Mouse (Mus musculus): ENCODE results near the gene Gm15262. TPM values are rescaled to one million over a fixed set of nuclear protein-coding genes. Genes with fewer than 3 reads are reported as not detected.
"Not testable (repeated sequence)": the region's sequence is repeated elsewhere in the genome, so short reads cannot be mapped to it uniquely, and the experiment has no call there.

The Gm15262 gene
- not detected in 2 replicates for polyA plus RNA-seq (2016; fragmentation: Nextera tagmentation; extraction: Ambion mirVana)

DNA sequence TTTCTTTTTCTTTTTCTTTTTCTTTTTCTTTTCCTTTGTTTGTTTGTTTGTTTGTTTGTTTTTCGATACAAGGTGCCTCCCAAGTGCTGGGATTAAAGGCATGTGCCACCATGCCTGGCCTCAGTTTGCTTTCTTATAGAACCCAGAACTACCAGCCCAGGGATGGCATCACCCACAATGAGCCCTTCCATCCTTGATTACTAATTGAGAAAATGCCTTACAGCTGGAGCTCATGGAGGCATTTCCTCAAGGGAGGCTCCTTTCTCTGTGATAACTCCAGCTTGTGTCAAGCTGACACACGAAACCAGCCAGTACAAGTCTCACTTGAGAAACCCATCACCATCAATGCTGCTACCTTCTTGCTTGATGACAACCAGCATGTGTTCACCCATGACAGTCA lies at the start of gene Gm15262:
Gene Gm15262, plus strand, starts transcription at position 301 of the 400 bp plus-strand sequence.
- not testable (repeated sequence) for H3K4me3 ChIP-seq; H3K4me1 ChIP-seq; H3K27ac ChIP-seq (replicated peaks); H3K9me3 ChIP-seq; H3K36me3 ChIP-seq (replicated peaks); DNase-seq (ENCODE audit: low spot score)
- 75% methylated on average over 2 of the region's 2 CpGs for WGBS
- peaks cover 34% of the 10 kb centered on the region for H3K27me3 ChIP-seq (replicated peaks; ENCODE audit: low read depth, poor library complexity, severe bottlenecking)

DNA sequence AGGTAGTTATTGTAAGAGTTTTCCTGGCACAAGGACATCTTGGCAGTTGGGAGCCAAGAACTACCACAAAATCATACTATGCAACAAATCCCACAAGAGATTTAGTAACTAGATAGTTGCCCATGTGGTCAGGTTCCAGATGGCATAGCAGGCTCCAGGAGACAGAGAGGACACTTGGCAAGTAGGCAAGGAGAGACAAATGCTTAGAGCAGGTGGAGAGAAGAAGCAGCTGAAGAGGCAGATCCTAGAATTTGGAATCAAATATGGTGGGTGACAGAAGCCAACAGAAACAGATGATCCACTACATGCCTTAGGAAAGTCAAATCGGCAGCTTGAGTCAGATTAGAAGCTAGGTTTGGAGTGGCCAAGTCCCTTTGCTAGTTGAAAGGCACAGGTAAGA lies 20.9 kb downstream of the Gm15262 start:
- Histone ChIP-seq H3K4me3 (no peak overlapping the region), H3K4me1 (no peaks in the 10 kb centered on the region), H3K27ac (replicated peaks) (no peak overlapping the region), H3K9me3 (no peaks in the 10 kb centered on the region), H3K36me3 (replicated peaks) (no peaks in the 10 kb centered on the region), H3K27me3 (replicated peaks; ENCODE audit: low read depth, poor library complexity, severe bottlenecking) (peaks cover 72% of the 10 kb centered on the region)
- DNase-seq (ENCODE audit: low spot score), result no peak
- 87% methylated on average over 1 of the region's 1 CpGs for WGBS

DNA sequence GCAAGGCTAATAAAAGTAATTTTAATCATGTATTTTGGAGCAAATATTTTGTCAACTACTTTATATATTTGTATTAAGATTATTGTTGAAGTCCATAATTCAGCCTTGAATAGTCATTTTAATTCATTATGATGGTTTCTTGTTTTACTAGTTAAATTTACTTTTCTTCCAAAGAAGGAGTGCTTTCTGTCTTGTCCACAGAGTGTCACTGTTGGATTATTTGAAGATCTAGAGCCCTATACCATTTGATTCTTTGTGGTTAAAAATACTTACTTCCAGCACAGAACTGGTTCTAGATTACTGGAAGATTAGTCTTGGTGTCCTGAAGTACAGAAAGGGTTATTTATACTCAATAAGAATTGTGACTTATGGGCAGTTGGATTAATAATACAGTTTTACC lies 29.2 kb downstream of the Gm15262 start:
- H3K4me3 ChIP-seq, result no peak overlapping the region
- H3K9me3 ChIP-seq, result no peaks in the 10 kb centered on the region
- DNase-seq (ENCODE audit: low spot score), result no peak
- no peaks in the 10 kb centered on the region for H3K4me1 ChIP-seq
- no peak overlapping the region for H3K27ac ChIP-seq (replicated peaks)
- peaks cover 40% of the 10 kb centered on the region for H3K27me3 ChIP-seq (replicated peaks; ENCODE audit: low read depth, poor library complexity, severe bottlenecking)
- no peaks in the 10 kb centered on the region for H3K36me3 ChIP-seq (replicated peaks)

DNA sequence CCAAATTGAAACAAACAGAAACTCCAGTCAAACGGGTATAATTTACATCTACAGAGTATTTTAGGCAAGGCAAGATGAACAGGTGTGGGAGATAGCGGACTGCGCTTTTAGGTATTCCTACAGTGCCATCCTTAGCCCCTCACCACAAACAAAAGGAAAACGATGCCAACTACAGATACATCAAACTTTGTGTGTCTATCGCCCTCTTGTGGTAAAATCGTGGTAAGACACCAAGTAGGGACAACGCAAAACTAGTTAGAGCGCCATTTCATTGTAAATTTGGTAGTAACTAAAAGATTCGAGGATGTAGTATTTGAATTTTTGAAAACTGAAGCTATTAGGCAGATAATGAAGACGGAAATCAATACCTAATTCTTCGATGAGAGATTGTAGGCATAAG lies 83.7 kb downstream of the Gm15262 start:
- H3K27me3 ChIP-seq (replicated peaks; ENCODE audit: low read depth, poor library complexity, severe bottlenecking), result peaks cover 67% of the 10 kb centered on the region
- no peaks in the 10 kb centered on the region for H3K9me3 ChIP-seq
- H3K4me1 ChIP-seq, result no peaks in the 10 kb centered on the region
- no peak overlapping the region for H3K4me3 ChIP-seq
- no peak overlapping the region for H3K27ac ChIP-seq (replicated peaks)
- no peaks in the 10 kb centered on the region for H3K36me3 ChIP-seq (replicated peaks)
- DNase-seq (ENCODE audit: low spot score), result no peak
- WGBS, result 39% methylated on average over 11 of the region's 11 CpGs

DNA sequence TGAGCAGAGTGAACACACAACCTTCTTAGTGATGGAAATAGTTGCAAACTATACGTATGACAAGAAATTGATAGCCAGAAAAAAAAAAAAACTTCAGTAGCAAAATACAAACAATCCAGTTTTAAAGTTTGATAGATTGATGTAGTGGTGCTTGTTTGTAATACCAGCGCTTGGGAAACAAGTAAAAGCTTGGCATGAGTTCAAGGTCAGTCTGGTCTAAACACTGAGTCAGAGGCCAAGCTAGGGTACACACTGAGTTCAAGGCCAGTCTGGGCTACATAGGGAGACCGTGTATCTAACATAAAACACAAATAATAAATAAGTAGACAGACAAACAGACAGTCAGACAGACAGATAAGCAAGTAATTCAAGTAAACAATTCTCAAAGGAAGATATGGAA lies 84.2 kb downstream of the Gm15262 start:
- no peak for DNase-seq (ENCODE audit: low spot score)
- Histone ChIP-seq H3K4me1 (no peaks in the 10 kb centered on the region), H3K27me3 (replicated peaks; ENCODE audit: low read depth, poor library complexity, severe bottlenecking) (peaks cover 64% of the 10 kb centered on the region), H3K27ac (replicated peaks) (no peak overlapping the region), H3K36me3 (replicated peaks) (no peaks in the 10 kb centered on the region), H3K9me3 (no peaks in the 10 kb centered on the region), H3K4me3 (no peak overlapping the region)
- 68% methylated on average over 3 of the region's 3 CpGs for WGBS

DNA sequence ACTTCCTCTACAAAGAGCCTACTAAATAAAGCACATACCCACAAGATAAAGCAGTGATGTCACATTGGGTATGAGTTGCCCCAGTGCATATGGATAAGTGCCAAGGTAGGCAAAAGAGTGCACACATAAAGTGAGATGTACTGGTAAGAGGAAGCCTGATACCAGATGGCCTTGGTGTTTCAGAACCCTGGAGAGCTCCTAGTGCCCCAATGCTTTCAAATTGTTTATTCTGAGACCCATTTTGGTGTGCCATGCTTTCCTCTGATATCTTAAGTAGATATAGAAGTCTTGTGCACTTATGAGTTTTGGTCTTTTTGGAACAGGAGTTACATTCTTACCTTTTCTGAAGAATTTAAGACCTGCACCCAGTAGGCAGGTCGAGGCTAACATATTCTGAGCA lies 88.3 kb downstream of the Gm15262 start:
- H3K9me3 ChIP-seq, result no peaks in the 10 kb centered on the region
- WGBS, result 56% methylated on average over 1 of the region's 1 CpGs
- H3K27me3 ChIP-seq (replicated peaks; ENCODE audit: low read depth, poor library complexity, severe bottlenecking), result peaks cover 55% of the 10 kb centered on the region
- no peaks in the 10 kb centered on the region for H3K36me3 ChIP-seq (replicated peaks)
- DNase-seq (ENCODE audit: low spot score), result peak; percentile 30
- H3K4me1 ChIP-seq, result no peaks in the 10 kb centered on the region
- H3K27ac ChIP-seq (replicated peaks), result no peak overlapping the region
- no peak overlapping the region for H3K4me3 ChIP-seq

DNA sequence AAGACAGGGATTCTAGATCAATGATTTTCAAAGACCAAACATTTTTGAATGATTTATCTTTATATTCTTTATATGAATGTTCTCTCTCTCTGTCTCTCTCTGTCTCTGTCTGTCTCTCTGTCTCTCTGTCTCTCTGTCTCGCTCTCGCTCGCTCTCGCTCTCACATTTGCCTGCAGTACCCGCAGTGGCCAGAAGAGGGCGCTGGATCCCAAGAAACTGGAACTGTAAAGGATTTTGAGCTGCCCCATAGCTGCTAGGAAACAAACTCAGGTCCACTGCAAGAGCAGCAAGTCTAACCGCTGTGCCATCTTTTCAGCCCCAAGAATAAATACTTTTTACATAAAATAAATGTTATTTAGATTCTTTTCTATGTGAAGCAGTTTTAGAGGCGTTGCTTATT lies 98.5 kb downstream of the Gm15262 start:
- WGBS, result 37% methylated on average over 8 of the region's 8 CpGs
- peaks cover 37% of the 10 kb centered on the region for H3K27me3 ChIP-seq (replicated peaks; ENCODE audit: low read depth, poor library complexity, severe bottlenecking)

DNA sequence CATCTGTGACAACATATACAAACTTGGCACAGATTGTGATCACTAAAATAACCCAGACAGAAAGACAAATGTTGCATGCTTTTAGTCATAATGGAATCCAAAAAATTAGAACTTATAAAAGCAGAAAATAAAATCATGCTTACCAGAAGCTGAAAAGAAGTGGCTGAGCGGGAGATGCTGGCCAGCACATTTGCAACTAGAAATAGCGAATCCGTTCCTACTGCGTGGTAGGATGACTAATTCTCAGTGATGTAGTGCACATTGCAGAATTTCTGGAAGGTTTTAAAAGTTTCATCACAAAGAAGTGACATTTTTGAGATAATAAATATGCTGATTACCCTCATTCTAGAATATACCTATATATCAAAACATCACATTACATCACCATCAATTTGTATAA lies 100.7 kb downstream of the Gm15262 start:
- H3K4me3 ChIP-seq, result no peak overlapping the region
- H3K4me1 ChIP-seq, result no peaks in the 10 kb centered on the region
- H3K27me3 ChIP-seq (replicated peaks; ENCODE audit: low read depth, poor library complexity, severe bottlenecking), result peaks cover 34% of the 10 kb centered on the region
- H3K27ac ChIP-seq (replicated peaks), result no peak overlapping the region
- H3K36me3 ChIP-seq (replicated peaks), result no peaks in the 10 kb centered on the region
- no peaks in the 10 kb centered on the region for H3K9me3 ChIP-seq
- no peak for DNase-seq (ENCODE audit: low spot score)
- WGBS, result 92% methylated on average over 4 of the region's 4 CpGs

More for the DNA sequence above, 98.5 kb downstream of the Gm15262 start:
- Histone ChIP-seq H3K4me3 (no peak overlapping the region), H3K9me3 (no peaks in the 10 kb centered on the region), H3K36me3 (replicated peaks) (no peaks in the 10 kb centered on the region), H3K27ac (replicated peaks) (no peak overlapping the region), H3K4me1 (no peaks in the 10 kb centered on the region)
- DNase-seq (ENCODE audit: low spot score), result peak; percentile 55

DNA sequence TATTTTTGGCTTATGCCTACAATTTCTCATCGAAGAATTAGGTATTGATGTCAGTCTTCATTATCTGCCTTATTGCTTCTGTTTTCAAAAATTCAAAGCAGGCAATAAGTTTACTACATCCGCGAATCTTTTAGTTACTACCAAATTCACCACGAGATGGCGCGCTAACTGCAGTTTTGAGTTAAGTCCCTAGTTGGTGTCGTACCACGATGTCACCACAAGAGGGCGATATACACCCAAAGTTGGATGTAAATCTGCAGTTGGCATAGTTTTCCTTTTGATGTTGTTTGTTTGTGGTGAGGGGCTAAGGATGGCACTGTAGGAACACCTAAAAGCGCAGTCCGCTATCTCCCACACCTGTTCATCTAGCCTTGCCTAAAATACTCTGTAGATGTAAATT lies 111.9 kb downstream of the Gm15262 start:
- no peak overlapping the region for H3K27ac ChIP-seq (replicated peaks)
- H3K4me3 ChIP-seq, result no peak overlapping the region
- H3K9me3 ChIP-seq, result no peaks in the 10 kb centered on the region
- WGBS, result 22% methylated on average over 11 of the region's 11 CpGs
- peaks cover 40% of the 10 kb centered on the region for H3K27me3 ChIP-seq (replicated peaks; ENCODE audit: low read depth, poor library complexity, severe bottlenecking)
- peak; percentile 67 for DNase-seq (ENCODE audit: low spot score)
- H3K4me1 ChIP-seq, result no peaks in the 10 kb centered on the region
- H3K36me3 ChIP-seq (replicated peaks), result no peaks in the 10 kb centered on the region

DNA sequence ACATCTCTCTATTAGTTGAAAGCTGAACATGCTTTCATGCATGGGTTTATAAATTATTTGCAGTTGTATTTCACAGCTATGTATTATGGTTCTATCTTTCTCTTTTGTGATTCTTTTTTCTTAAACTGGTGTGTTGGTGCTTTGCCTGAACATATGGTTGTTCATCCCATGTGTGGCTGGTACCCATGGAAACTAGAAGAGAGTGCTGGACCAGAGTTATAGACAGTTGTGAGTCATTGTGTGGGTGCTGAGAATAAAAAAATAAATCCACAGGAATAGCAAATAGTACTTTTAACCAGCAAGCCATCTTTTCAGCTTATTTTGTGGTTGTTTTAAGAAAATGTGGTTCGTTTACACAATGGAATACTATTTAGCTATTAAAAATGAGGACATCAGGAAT lies 123.9 kb downstream of the Gm15262 start:
- no peaks in the 10 kb centered on the region for H3K36me3 ChIP-seq (replicated peaks)
- H3K27me3 ChIP-seq (replicated peaks; ENCODE audit: low read depth, poor library complexity, severe bottlenecking), result peaks cover 80% of the 10 kb centered on the region
- no peak for DNase-seq (ENCODE audit: low spot score)
- H3K4me1 ChIP-seq, result no peaks in the 10 kb centered on the region
- H3K27ac ChIP-seq (replicated peaks), result no peak overlapping the region
- no peak overlapping the region for H3K4me3 ChIP-seq
- H3K9me3 ChIP-seq, result peaks cover 3% of the 10 kb centered on the region; the same call in 1 of the 2 replicates
- 82% methylated on average over 1 of the region's 1 CpGs for WGBS

Other genes with a start within 250 kb of the Gm15262 start
- 3.2 and 3.7 TPM in 2 replicates for gene Scml2, start 170.3 kb upstream of the Gm15262 start, polyA plus RNA-seq (2016; fragmentation: Nextera tagmentation; extraction: Ambion mirVana)

Measured in embryonic facial prominence, embryonic 10.5 days (tissue).